Mouse (Mus musculus) myocyte (in vitro differentiated cells): Measurements from ENCODE around the gene Kazn.

Source experiments
- CEBPB ChIP-seq: IDR thresholded peaks from 2 replicates; pipeline ENCODE4 v1.6.1; 2011; ENCODE audit warnings: mild to moderate bottlenecking, moderate library complexity; ENCODE audit not compliant: poor library complexity, insufficient read depth, severe bottlenecking
- E2F4 ChIP-seq: IDR thresholded peaks from one replicate; pipeline ENCODE4 v1.6.1; 2011; ENCODE audit warnings: mild to moderate bottlenecking, control low read depth, moderate library complexity; ENCODE audit not compliant: insufficient read depth
- MAX ChIP-seq: IDR thresholded peaks from one replicate; pipeline ENCODE4 v1.6.1; 2011; ENCODE audit warnings: low read depth, mild to moderate bottlenecking, control low read depth
- MYOG ChIP-seq, 3 experiments: IDR thresholded peaks; one replicate each; pipeline ENCODE4 v1.6.1; 2011; ENCODE audit warnings: control low read depth in 2 of 3, low read depth in 2 of 3, mild to moderate bottlenecking in 2 of 3; ENCODE audit not compliant: insufficient read length in 2 of 3, control insufficient read depth in 1 of 3, insufficient read depth in 1 of 3
- POLR2A ChIP-seq: IDR thresholded peaks from one replicate; pipeline ENCODE4 v1.6.1; 2011; ENCODE audit warnings: low read depth, mild to moderate bottlenecking, control low read depth, moderate library complexity; ENCODE audit not compliant: insufficient read length
- POLR2AphosphoS2 ChIP-seq: IDR thresholded peaks from one replicate; pipeline ENCODE4 v1.6.1; 2011; ENCODE audit warnings: low read depth, control low read depth; ENCODE audit not compliant: insufficient read length
- REST ChIP-seq: IDR thresholded peaks from one replicate; pipeline ENCODE4 v1.6.1; 2011; ENCODE audit warnings: mild to moderate bottlenecking, control low read depth, moderate library complexity; ENCODE audit not compliant: insufficient read depth, insufficient read length
- TCF3 ChIP-seq: IDR thresholded peaks from one replicate; pipeline ENCODE4 v1.6.1; 2011; ENCODE audit warnings: low read depth, control low read depth; ENCODE audit not compliant: insufficient read length
- USF1 ChIP-seq: IDR thresholded peaks from one replicate; pipeline ENCODE4 v1.6.1; 2011; ENCODE audit warnings: low read depth, mild to moderate bottlenecking, control low read depth, moderate library complexity

DNA sequence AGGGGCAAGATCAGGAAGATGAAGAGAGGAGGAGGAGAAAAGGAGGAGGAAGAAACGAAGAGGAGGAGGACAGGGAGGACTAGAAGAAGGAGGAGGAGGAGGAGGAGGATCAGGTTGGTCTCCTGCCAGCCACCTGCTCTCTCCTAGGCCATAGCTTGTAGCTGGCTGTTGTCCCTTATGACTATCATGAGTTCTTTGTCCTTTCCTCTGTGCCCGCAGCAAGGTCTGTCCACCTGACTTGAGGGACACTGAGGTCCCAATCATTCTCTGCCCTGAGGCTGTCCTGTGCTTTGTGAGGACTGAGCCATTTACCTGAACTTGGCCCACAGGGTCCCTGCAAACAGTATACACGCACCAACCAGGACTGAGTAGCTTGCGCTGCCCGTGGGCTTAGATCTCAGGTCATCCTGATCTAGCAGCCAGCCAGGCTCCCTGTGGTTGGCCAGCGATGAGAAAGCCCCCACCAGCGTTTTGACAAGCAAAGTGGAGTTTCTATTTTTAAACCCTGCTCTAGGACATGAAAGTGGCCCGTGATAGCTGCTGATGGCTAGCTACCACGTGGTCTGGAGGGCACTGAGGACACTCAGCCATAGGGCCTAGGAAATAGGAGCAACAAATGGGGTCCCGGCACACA, 112.4 kb downstream of the Kazn start:
- no peak for TF ChIP-seq MYOG (IDR thresholded peaks at IDR 0.05; ENCODE audit: control insufficient read depth in 1 of 3, insufficient read depth in 1 of 3, insufficient read length in 2 of 3, low read depth in 2 of 3)
- TF ChIP-seq POLR2A, result no peak
- no peak for TF ChIP-seq MAX
- TF ChIP-seq USF1, result no peak
- no peak for TF ChIP-seq POLR2AphosphoS2
- no peak for TF ChIP-seq E2F4
- TF ChIP-seq TCF3, result no peak
- TF ChIP-seq CEBPB, result no peak
- no peak for TF ChIP-seq REST
